Mouse (Mus musculus) neutrophil, adult 5-6 weeks (primary cell): ENCODE results near the gene Usmg5. TPM values are rescaled to one million over a fixed set of nuclear protein-coding genes. Genes with fewer than 3 reads are reported as not detected.
"Not testable (repeated sequence)": the region's sequence is repeated elsewhere in the genome, so short reads cannot be mapped to it uniquely, and the experiment has no call there.

Source experiments
- ATAC-seq: fragments of 151-379, 151-347 bp; 2 replicates; pipeline ENCODE4 v1.8.0; 2017; ENCODE audit warnings: mild to moderate bottlenecking, moderate TSS enrichment; ENCODE audit not compliant: insufficient number of reproducible peaks, poor library complexity, low FRiP score, severe bottlenecking; ENCODE audit errors: extremely low read depth
- total RNA-seq: library from RNA; stranded (forward); fragments of 200-1000 nt; gene quantifications from 2 replicates; pipeline ENCODE4 v1.2.3, GENCODE M21; 2017

The Usmg5 gene
- 103 and 125 TPM in 2 replicates for total RNA-seq

DNA sequence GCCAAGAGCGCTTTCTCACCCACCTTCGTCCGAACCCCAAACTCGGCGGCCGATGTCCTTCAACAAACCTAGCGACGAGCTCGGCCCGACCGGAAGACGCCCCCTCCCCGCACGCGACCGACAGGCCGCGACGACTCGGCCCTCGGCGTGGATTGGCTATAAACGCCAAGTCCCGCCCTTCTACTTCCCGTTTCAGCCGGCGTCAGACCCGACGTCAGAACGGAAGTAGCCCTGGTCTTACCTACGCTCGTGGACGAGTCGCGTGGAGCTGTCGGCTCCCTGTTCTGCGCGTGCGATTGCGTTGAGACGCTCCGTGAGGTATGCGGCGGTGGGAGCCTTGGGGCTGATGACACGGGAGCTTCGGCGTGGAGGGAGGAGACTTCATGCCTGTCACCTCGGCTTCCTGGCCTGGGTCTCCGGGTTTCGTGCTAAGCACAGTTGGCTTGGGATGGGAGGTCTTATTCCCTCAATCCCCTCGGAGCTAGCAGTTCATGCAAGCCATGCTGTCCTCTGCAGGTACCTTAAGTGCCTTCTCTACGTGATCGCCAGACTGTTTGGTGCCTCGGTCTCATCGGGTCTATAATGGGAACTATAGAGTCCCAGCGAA, at the start of gene Usmg5, which contains the start of gene Pdcd11:
Gene Usmg5, minus strand, starts transcription at position 98 of the 607 bp plus-strand sequence.
Gene Pdcd11, plus strand, starts transcription at position 219 of the 607 bp plus-strand sequence.
- peak; percentile 98 for ATAC-seq

DNA sequence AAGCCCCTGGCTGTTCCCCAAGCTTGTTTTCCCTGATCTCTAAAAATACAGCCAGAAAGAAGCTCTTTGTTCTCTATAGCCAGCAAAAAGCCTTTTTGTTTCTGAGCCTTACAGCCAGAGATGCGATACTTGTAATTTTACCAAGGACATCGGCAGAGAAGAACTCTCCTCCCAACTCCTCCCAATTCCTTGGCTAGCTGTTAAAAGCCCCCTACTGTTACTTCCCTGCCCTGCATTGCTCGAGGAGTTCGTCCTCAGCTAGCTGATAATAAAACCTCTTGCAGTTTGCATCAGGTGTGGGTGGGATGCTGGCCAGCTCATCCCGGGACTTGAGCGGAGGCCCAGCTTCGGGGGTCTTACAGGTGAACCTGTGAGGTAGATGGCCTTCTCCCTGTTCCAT, 49.2 kb upstream of the Usmg5 start:
- not testable (repeated sequence) for ATAC-seq

DNA sequence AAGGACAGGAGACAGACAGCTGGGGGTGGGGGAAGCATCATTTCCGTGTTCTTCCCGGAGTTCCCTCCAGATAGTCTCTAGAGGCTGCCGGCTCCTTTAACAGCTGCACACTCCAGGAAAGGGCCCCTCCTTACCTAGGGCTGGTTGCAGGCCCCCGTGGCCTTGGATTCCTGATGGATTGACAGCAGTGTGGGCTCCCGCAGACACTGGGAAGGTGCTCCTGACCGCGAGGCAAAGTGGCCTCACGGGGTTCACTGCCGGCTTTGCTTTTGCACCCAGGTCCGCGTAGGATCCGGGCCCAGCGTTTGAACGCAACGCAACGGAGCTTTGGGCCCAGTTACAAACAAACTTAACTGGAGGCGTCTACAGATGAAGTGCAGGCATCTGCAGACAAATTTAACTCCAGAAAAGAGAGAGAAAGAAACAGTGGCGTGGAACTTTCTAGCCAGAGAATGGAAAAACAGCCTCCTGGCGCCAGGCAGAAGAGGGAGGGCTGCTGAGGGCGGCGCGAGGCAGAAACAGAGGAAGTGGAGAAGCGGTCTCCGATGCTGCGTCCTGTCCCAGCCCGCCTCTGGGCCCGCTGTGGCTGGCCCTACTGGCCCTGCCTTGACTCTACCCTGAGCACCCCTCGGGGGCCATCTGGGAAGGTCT, 47.4 kb upstream of the Usmg5 start, which contains the start of gene Calhm2:
Gene Calhm2, minus strand, starts transcription at position 524 of the 651 bp plus-strand sequence.
- peak; percentile 47 for ATAC-seq

DNA sequence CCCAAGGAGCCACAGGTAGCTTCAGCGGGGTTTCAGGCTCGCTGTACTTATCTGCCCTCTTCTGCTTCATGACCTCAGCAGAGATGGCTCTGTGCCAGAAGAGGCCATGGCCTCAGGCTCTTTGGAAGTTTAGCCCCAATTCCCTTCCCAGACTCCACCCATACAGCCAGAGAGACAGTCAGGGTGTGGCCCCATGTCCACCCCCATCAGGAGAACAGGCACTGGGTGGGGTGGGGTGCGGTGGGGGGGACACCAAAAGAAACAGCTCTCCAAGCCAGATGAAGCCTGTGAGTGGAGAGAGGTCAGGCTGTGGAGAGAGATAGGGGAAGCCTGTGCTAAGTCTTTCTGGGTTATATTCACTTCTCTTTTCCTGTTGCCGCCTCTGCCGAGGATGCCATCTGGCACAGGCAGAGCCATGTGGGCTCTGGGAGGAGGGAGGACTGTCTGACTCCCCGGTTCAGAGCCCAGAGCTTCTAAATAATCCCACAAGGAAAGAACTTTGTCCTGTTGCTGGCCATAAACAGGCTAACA, 46.7 kb upstream of the Usmg5 start:
- ATAC-seq: no peak

DNA sequence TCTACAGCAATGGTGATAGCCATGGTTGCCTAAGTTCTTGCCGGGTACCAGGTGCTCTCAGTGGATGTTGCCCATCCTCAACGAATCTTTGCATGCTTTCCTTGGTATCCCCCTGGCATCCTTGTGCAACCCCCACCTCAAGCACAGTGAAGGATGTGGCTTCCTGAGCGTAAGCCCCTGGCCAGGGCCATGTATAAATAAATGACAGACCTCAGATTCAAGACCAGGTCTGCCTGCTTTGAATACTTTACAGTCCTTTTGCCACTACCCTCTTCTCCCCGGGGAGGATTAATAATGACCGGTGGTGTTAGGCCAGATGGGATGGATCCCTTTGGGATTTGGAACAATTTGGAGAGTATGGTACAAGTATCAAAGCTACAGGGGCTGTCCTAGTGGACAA, 45.7 kb upstream of the Usmg5 start:
- no peak for ATAC-seq

DNA sequence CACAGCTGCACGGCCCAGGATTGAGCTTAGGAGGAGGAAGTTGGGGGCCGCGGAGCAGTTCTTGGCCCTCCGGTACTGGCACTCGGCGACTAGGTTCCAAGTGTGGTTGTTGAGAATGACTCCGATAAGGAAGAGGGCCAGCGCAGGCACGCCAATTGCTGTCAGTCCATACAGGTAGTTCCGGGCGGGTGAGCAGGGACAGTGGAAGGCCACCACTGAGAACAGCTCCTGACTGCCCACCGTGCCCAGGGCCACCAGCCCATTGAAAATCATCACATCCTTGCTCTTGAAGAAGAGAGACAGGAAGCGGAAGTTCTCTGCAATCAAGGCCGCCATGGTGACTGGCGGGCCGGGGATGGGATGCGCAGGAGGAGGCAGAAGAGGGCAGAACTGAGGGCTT, 45.1 kb upstream of the Usmg5 start:
- no peak for ATAC-seq

DNA sequence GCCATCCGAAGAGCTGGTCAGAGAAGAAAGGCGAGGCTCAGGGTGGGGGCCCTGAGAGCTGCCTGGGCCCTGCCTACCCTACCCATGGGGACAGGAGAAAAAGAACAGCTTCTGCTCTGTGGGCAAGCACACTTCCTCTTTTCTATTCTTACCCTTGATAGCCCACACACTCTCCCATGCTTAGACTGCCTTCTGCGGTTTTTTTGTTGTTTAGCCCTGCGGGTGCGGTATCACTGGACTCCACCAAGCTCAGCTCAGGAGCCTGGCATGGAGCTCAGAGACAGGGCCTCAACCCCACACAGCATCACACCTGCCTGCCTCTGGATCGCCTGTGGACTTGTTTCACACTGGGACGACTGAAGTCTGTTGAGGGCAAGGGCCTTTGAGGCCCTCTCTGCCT, 42.7 kb upstream of the Usmg5 start:
- peak; percentile 78 for ATAC-seq

DNA sequence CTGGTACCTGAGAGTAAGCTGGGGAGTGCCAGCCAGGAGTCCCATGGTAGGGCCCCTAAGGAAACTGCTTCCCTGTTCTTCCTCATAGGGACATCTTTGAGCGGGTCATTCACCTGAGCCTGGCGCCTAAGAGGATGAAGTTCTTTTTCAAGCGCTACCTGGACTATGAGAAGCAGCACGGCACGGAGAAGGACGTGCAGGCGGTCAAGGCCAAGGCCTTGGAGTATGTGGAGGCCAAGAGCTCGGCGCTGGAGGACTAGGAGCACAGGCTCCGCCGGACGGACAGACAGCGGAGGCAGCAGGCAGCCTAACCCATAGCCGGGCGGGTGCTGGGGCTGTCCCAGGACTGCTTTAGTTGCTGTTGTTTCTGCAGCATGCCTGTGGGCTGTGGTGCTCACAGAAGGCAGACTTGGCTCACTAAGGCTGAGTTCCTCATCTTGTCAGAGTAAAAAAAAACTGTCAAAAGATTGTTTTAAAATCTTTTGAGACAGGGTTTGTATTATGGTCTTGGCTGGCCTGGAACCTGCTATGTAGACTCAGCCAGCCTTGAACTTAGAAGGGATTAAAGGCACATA, 40.2 kb upstream of the Usmg5 start:
- no peak for ATAC-seq

DNA sequence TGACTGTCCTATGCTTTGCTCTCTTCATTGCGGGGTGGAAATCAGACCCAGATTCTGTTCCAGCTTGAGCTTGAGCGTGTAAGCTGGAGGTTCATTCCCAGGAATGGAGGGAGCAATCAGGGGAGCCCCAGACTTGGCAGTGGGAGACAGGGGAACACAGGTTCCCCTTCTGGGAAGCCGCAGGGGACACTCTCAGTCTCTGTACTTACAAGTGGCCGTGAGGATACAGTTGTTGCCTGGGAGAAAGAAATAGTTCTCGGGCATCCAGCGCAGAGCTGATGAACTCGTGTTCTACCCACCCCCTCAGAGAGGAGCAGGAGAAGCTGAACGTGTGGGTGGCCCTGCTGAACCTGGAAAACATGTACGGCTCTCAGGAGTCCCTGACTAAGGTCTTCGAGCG, 38.4 kb upstream of the Usmg5 start:
- ATAC-seq: no peak

DNA sequence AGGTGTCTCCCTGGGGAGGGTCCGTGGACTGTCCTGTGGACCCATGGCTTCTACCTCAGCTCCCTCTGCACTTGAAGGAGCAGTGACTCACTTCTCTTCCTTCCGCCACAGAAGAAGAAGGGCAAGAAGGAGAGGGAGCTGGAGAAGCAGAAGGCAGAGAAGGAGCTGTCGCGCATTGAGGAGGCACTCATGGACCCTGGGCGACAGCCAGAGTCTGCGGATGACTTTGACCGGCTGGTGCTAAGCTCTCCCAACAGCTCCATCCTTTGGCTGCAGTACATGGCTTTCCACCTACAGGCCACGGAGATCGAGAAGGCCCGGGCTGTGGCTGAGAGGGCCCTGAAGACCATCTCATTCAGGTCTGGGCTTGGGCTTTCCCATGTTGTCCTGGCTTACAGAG, 37.7 kb upstream of the Usmg5 start:
- no peak for ATAC-seq

DNA sequence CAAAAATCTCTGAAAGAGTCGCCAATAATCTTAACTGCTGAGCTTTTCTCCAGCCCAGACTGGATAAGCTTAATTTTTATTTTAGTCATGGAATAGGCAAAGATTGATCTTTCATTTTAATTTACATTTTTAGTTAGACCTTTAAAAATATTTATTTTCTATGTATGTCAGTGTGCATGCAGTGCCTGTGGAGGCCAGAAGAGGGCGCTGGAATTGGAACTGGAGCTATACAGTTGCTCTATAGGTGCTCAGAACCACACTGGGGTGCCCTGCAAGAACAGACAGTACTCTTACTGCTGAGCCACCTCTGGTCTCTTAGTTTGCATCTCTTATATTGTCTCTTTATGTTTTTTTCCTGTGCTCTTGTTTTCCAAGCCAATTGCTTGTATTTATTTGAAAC, 32.4 kb upstream of the Usmg5 start:
- peak; percentile 51; the same call in 1 of the 2 replicates for ATAC-seq

DNA sequence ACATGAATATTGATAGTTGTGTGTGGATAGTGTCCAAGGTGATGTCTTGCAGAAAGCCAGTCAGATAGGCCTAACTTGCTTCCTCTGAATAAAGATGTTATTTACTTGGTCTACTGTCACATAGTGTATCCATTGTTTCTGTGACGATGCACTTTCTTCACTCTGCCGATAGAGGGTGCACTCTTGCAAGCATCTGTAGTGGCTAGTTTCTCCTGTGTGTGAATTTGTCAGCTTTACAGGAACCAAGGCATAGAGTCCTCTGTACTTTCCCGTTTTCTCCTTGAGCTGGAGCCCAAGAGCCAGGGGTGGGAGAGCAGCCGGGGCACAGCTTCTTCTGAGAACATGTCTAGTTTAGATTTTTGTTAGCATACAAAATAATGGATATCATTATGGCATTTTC, 30.6 kb upstream of the Usmg5 start:
- ATAC-seq: peak; percentile 65

DNA sequence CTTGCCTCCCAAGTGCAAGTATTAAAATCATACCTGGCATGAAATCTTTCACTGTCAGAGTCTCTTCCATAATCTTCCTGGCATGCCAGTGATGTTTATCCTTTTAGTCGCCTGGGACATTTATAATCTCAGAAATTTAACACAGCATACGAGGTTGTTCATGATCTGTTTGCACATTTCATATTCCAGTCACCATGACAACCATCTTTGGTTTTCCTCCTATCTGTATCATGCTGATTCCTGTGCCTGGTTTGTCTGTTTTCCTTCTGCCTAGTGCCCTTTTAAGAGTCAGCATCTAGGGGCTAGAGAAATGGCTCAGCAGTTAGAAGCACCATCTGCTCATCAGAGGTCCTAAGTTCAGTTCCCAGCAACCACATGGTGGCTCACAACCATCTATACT, 28.2 kb upstream of the Usmg5 start:
- no peak for ATAC-seq

DNA sequence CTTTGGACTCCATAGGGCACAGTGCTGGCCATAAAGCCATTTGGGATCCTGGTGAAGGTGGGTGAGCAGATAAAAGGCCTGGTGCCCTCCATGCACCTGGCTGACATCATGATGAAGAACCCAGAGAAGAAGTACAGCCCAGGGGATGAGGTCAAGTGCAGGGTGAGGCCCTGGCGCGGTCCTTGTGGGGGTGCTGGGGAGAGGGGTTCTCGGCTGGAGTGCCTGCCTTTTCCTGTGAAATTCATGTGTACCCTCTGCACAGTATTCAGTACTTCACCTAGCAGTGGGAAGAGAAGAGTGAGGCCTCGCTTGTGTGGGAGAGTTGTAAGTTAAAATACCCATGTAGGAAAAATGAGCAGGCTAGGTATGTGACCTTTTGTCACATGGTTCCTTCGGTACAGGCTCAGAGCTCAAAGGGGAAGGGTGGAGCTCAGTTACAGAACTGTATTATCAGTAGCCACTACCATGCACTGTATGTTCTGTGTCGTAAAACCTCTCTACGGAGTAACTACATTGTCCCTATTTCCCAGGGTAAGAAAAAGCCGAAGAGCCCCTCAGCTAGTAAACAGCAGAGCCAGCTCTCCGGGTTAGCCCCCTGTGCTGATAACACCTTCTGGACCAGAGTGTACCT, 14.3 kb upstream of the Usmg5 start:
- no peak for ATAC-seq

DNA sequence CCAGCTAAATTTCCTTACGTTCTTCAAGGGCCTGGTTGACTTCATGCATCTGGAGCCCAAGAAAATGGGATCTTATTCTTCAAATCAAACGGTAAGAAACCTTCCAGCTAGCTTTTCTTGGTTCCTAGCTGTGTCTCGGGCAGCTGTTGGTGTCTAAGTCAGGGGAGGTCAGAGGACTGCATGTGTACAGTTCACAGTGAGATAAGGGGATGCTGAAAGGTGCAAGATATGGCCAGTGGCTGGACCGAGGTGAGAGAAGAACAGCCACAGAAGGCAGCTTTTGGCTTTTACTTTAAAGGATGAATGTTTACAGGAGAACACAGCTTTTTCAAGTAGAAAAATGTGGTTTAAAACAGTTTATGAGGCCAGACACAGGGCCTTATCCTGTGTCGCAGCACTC, 10.6 kb upstream of the Usmg5 start:
- no peak for ATAC-seq

DNA sequence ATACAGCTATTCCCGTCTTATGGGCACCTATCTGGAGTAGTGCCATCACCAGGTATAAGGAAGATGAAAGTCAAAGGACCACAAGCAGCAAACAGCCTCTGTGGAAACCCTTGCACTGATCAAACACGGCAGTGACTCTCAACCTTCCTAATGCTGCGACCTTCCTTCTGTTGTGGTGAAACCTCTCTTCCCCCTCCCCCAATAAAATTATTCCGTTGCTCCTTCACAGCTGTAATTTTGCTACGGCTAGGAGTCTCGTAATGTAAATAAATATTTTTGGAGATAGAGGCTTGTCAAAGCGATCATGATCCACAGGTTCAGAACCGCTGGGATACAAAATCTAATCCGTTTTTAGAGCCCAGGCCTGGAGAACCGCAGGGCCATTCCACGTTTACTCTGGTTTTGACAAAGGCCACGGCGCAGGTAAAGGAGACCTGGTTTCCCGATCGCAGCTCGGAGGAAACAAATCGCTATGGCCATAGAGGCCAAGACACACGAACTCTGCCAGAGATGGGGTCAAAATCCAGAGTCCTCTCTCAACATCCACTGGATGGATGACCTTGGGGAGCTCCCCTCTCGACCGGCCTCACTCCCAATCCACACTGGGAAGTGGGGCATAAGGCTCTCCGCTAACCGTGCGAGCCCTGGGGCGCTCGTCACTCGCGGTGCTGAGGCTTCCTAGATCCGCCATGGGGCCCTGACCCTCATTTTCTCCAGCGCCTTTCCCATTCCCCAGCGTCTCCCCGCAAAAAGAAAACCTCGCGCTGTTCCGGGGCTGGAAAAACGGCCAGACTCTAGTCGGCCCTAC, 525 bp downstream of the Usmg5 start:
- ATAC-seq: no peak

DNA sequence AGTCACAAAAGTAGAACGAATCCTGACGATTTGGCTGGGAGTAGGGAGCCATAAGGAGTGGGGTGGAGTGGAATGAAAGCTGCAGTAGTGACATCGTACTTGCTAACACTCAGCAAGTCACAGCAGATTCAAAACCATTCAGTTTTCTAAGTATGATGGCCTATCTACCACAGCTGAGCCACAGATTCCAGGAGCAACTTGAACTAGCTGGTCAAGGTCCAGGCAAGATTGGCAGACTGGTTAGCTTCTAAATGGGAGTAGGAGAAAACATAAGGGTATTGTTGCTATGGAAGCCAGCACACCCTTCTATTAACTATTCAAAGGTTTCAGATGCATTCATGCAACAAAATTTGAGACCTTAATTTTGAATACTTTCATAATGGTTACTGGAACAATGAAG, 2.2 kb downstream of the Usmg5 start:
- no peak for ATAC-seq

DNA sequence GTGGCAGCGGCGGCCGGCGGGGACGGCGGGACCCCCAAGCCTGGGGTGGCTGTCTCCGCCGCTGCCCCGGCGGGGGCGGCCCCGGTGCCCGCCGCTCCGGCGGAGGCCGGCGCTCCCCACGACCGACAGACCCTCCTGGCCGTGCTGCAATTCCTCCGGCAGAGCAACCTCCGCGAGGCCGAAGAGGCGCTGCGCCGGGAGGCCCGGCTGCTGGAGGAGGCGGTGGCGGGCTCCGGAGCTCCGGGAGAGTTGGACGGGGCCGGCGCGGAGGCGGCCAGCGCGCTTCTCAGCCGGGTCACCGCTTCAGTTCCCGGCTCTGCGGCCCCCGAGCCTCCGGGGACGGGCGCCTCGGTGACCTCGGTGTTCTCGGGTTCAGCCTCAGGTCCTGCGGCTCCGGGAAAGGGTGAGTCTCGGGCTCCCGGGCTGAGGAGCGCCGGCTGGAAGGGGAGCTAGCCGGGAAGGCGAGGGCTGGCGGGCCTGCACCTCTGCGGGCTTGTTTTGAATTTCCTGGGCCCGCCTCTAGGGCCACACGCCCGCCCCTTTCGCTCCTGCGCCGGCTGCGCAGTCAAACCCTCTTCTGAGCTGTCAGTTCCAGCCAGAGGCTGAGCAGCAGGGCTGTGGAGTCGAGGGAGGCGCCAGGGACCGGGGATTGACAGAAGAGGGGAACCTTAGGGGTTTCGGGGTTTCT, 22.4 kb downstream of the Usmg5 start:
- ATAC-seq: peak; percentile 79
